Mouse (Mus musculus) forebrain, postnatal 0 days (tissue): ENCODE measurements around the gene Bsx. TPM values are rescaled to one million over a fixed set of nuclear protein-coding genes. Genes with fewer than 3 reads are reported as not detected.

Experiments used
- ATAC-seq: fragments of 200-750 bp; cut with Nextera tagmentation; 2 replicates; pipeline ENCODE4 v1.8.0; 2017; ENCODE audit warnings: mild to moderate bottlenecking, moderate library complexity
- DNase-seq: peaks from one replicate; pipeline ENCODE4 v3.0.0-alpha.2; 2015
- H3K27ac ChIP-seq: fragments of 300-500 bp; sonication (generic); 2 replicates; pipeline ENCODE4 v1.5.1; 2014; ENCODE audit warnings: low read depth, mild to moderate bottlenecking, antibody characterized with exemption, low read length, moderate library complexity, mixed read lengths
- H3K27me3 ChIP-seq: fragments of 300-500 bp; sonication (generic); 2 replicates; pipeline ENCODE4 v1.6.1; 2014; ENCODE audit warnings: mild to moderate bottlenecking, low read length, mixed read lengths; ENCODE audit not compliant: insufficient read depth
- H3K36me3 ChIP-seq: fragments of 300-500 bp; sonication (generic); 2 replicates; pipeline ENCODE4 v1.6.1; 2014; ENCODE audit warnings: mild to moderate bottlenecking, moderate library complexity; ENCODE audit not compliant: insufficient read depth
- H3K4me1 ChIP-seq: fragments of 300-500 bp; sonication (generic); 2 replicates; pipeline ENCODE4 v1.6.1; 2014; ENCODE audit warnings: antibody characterized with exemption; ENCODE audit not compliant: insufficient read depth
- H3K4me2 ChIP-seq: fragments of 300-500 bp; sonication (generic); 2 replicates; pipeline ENCODE4 v1.6.1; 2014; ENCODE audit warnings: low read depth, mild to moderate bottlenecking, moderate library complexity
- H3K4me3 ChIP-seq: fragments of 300-500 bp; sonication (generic); 2 replicates; pipeline ENCODE4 v1.5.1; 2014; ENCODE audit warnings: low read depth, low read length, mixed read lengths
- H3K9ac ChIP-seq: fragments of 300-500 bp; sonication (generic); 2 replicates; pipeline ENCODE4 v1.6.1; 2014; ENCODE audit warnings: mild to moderate bottlenecking
- H3K9me3 ChIP-seq: fragments of 300-500 bp; sonication (generic); 2 replicates; pipeline ENCODE4 v1.6.1; 2016; ENCODE audit warnings: low read length
- CTCF ChIP-seq: sonication (generic); IDR thresholded peaks from 2 replicates; pipeline ENCODE4 v1.5.1; 2016; ENCODE audit warnings: antibody characterized with exemption, control low read depth, low read depth
- WGBS: fragments of 180-500 bp; shearing (Covaris S2); extraction: QIAGEN DNeasy Blood & Tissue Kit; methylation state at CpG from one replicate; pipeline ENCODE4 v1.1.7; 2014; 5-methylcytosine and 5-hydroxymethylcytosine counted together
- polyA plus RNA-seq: library from polyadenylated mRNA; unstranded; fragments of >200 nt; fragmentation: Nextera tagmentation; extraction: Ambion mirVana; gene quantifications from 2 replicates; pipeline ENCODE4 v1.2.1, GENCODE M21; 2015
- total RNA-seq: library from RNA; depleted of rRNA; stranded (reverse); fragments of >200 nt; gene quantifications from 2 replicates; pipeline ENCODE4 v1.2.3, GENCODE M21; 2014

Bsx gene
- total and polyA plus RNA-seq, 2 experiments from 2014 or later: 1.0 to 1.2 TPM

GRCm38 (mm10) chr9:40858461-40859160 lies 15.3 kb upstream of the Bsx start:
- no peak for TF ChIP-seq CTCF
- ATAC-seq (peak; percentile 34; the same call in 1 of the 2 replicates), DNase-seq (peak; percentile 71)
- Histone ChIP-seq H3K9me3 (no peaks in the 10 kb centered on the region), H3K4me2 (peak overlapping the region; percentile 67), H3K4me1 (no peaks in the 10 kb centered on the region), H3K36me3 (no peaks in the 10 kb centered on the region), H3K9ac (peak overlapping the region; percentile 19; the same call in 1 of the 2 replicates), H3K4me3 (peak overlapping the region; percentile 42), H3K27ac (no peak overlapping the region), H3K27me3 (peaks cover 45% of the 10 kb centered on the region)
- WGBS: 3% methylated on average over 21 of the region's 21 CpGs

- H3K27ac ChIP-seq: no peak overlapping the region
- WGBS: 2% methylated on average over 9 of the region's 9 CpGs
- no peak for TF ChIP-seq CTCF
- H3K9ac ChIP-seq: no peak overlapping the region
- peak overlapping the region; percentile 42 for H3K4me3 ChIP-seq
- peaks cover 42% of the 10 kb centered on the region for H3K27me3 ChIP-seq
- peak overlapping the region; percentile 67 for H3K4me2 ChIP-seq
- ATAC-seq (no peak), DNase-seq (no peak)
- H3K36me3 ChIP-seq: no peaks in the 10 kb centered on the region
- H3K4me1 ChIP-seq: no peaks in the 10 kb centered on the region
- no peaks in the 10 kb centered on the region for H3K9me3 ChIP-seq
These were observed 14.7 kb upstream of the Bsx start for GRCm38 (mm10) chr9:40859196-40859595.

GRCm38 (mm10) chr9:40870331-40870730 lies 3.6 kb upstream of the Bsx start:
- Histone ChIP-seq H3K27me3 (peaks cover 58% of the 10 kb centered on the region), H3K36me3 (no peaks in the 10 kb centered on the region), H3K9ac (no peak overlapping the region), H3K27ac (no peak overlapping the region), H3K4me3 (no peak overlapping the region), H3K4me1 (no peaks in the 10 kb centered on the region), H3K9me3 (no peaks in the 10 kb centered on the region), H3K4me2 (no peak overlapping the region)
- ATAC-seq: no peak
- WGBS: 75% methylated on average over 5 of the region's 5 CpGs
- peak; percentile 59 for DNase-seq
- no peak for TF ChIP-seq CTCF

GRCm38 (mm10) chr9:40871369-40872155 lies 2.4 kb upstream of the Bsx start:
- Histone ChIP-seq H3K4me2 (peak overlapping the region; percentile 10; the same call in 1 of the 2 replicates), H3K4me3 (peak overlapping the region; percentile 5; the same call in 1 of the 2 replicates), H3K27ac (no peak overlapping the region), H3K9ac (no peak overlapping the region), H3K27me3 (peaks cover 54% of the 10 kb centered on the region), H3K9me3 (no peaks in the 10 kb centered on the region), H3K36me3 (no peaks in the 10 kb centered on the region), H3K4me1 (no peaks in the 10 kb centered on the region)
- DNase-seq (peak; percentile 39), ATAC-seq (no peak)
- WGBS: 2% methylated on average over 34 of the region's 34 CpGs
- no peak for TF ChIP-seq CTCF

- Histone ChIP-seq H3K9me3 (no peaks in the 10 kb centered on the region), H3K27ac (no peak overlapping the region), H3K4me2 (no peak overlapping the region), H3K4me3 (no peak overlapping the region), H3K4me1 (no peaks in the 10 kb centered on the region), H3K27me3 (peaks cover 55% of the 10 kb centered on the region), H3K9ac (no peak overlapping the region), H3K36me3 (no peaks in the 10 kb centered on the region)
- no peak for ATAC-seq
- WGBS: 4% methylated on average over 8 of the region's 8 CpGs
- DNase-seq: no peak
- TF ChIP-seq CTCF: 0 out of 2 replicates have a peak, but pooled peaks have one; percentile 15
These were observed 1.8 kb upstream of the Bsx start for GRCm38 (mm10) chr9:40872156-40872478.

GRCm38 (mm10) chr9:40874961-40875360 lies 1.0 kb downstream of the Bsx start:
- no peak for TF ChIP-seq CTCF
- no peak for ATAC-seq
- no peak overlapping the region for H3K9ac ChIP-seq
- H3K4me1 ChIP-seq: no peaks in the 10 kb centered on the region
- H3K36me3 ChIP-seq: no peaks in the 10 kb centered on the region
- no peak for DNase-seq
- no peaks in the 10 kb centered on the region for H3K9me3 ChIP-seq
- WGBS: 5% methylated on average over 4 of the region's 4 CpGs
- peaks cover 53% of the 10 kb centered on the region for H3K27me3 ChIP-seq
- no peak overlapping the region for H3K27ac ChIP-seq
- H3K4me2 ChIP-seq: no peak overlapping the region
- H3K4me3 ChIP-seq: no peak overlapping the region

GRCm38 (mm10) chr9:40875431-40875830 lies 1.5 kb downstream of the Bsx start:
- WGBS: 1% methylated on average over 17 of the region's 17 CpGs
- H3K4me3 ChIP-seq: no peak overlapping the region
- H3K36me3 ChIP-seq: no peaks in the 10 kb centered on the region
- ATAC-seq (no peak), DNase-seq (no peak)
- no peaks in the 10 kb centered on the region for H3K4me1 ChIP-seq
- no peak overlapping the region for H3K4me2 ChIP-seq
- peaks cover 53% of the 10 kb centered on the region for H3K27me3 ChIP-seq
- TF ChIP-seq CTCF: no peak
- no peak overlapping the region for H3K9ac ChIP-seq
- no peaks in the 10 kb centered on the region for H3K9me3 ChIP-seq
- no peak overlapping the region for H3K27ac ChIP-seq
